Mouse (Mus musculus) lung, postnatal 0 days (tissue): ENCODE data around the gene Hormad2.

ENCODE experiments used
- CTCF ChIP-seq: IDR thresholded peaks from 2 replicates; pipeline ENCODE4 v1.5.1; 2016; ENCODE audit warnings: antibody characterized with exemption, mild to moderate bottlenecking
- EP300 ChIP-seq: IDR thresholded peaks from 2 replicates; pipeline ENCODE4 v1.6.1; 2016; ENCODE audit warnings: antibody characterized with exemption, mild to moderate bottlenecking, control low read depth

DNA sequence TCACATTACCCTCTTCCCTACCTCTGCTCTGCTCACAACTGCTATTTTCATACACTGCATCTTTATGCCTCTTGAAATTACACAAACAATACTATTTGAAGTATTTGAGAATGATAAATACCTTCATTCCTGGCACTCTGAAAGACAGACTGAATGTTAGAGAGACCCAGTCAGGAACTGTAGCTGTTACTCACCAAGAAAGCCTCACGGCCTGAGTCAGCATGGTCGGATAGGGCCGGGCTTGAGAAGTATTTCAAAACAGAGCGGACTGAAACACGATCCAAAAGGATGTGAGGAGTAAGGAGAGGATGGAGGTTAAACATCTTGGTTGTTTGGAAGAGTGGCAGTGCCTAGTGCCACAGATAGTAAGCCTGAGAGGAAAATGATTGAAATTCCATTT, 39.7 kb downstream of the Hormad2 start:
- TF ChIP-seq CTCF (no peak), EP300 (no peak)
